Mouse (Mus musculus) midbrain, embryonic 16.5 days (tissue): ENCODE results near the gene Wdr25. TPM values are rescaled to one million over a fixed set of nuclear protein-coding genes. Genes with fewer than 3 reads are reported as not detected.

ENCODE experiments used
- ATAC-seq: fragments of 200-750 bp; cut with Nextera tagmentation; 2 replicates; pipeline ENCODE4 v1.8.0; 2017; ENCODE audit warnings: moderate TSS enrichment
- H3K27ac ChIP-seq: fragments of 300-500 bp; sonication (generic); 2 replicates; pipeline ENCODE4 v1.5.1; 2014; ENCODE audit warnings: mild to moderate bottlenecking, low read length, mixed read lengths
- H3K27me3 ChIP-seq: fragments of 300-500 bp; sonication (generic); 2 replicates; pipeline ENCODE4 v1.6.1; 2014; ENCODE audit warnings: low read depth, low read length, mixed read lengths; ENCODE audit not compliant: control insufficient read depth, insufficient read depth
- H3K36me3 ChIP-seq: fragments of 300-500 bp; sonication (generic); 2 replicates; pipeline ENCODE4 v1.6.1; 2014; ENCODE audit warnings: mild to moderate bottlenecking, low read length, moderate library complexity, mixed read lengths; ENCODE audit not compliant: control insufficient read depth, insufficient read depth
- H3K4me1 ChIP-seq: fragments of 300-500 bp; sonication (generic); 2 replicates; pipeline ENCODE4 v1.6.1; 2014; ENCODE audit warnings: mild to moderate bottlenecking, low read length, mixed read lengths; ENCODE audit not compliant: control insufficient read depth, insufficient read depth
- H3K4me2 ChIP-seq: fragments of 300-500 bp; sonication (generic); 2 replicates; pipeline ENCODE4 v1.6.1; 2014; ENCODE audit warnings: mild to moderate bottlenecking, low read length, mixed read lengths
- H3K4me3 ChIP-seq: fragments of 300-500 bp; sonication (generic); 2 replicates; pipeline ENCODE4 v1.5.1; 2014; ENCODE audit warnings: low read depth, mild to moderate bottlenecking, low read length, moderate library complexity, mixed read lengths
- H3K9ac ChIP-seq: fragments of 300-500 bp; sonication (generic); 2 replicates; pipeline ENCODE4 v1.6.1; 2014; ENCODE audit warnings: low read depth, low read length, mixed read lengths
- H3K9me3 ChIP-seq: fragments of 300-500 bp; sonication (generic); replicated peaks from 2 replicates; pipeline ENCODE4 v1.6.1; 2014; ENCODE audit warnings: mild to moderate bottlenecking, low read length, mixed read lengths; ENCODE audit not compliant: control insufficient read depth, poor library complexity, severe bottlenecking
- WGBS: fragments of 180-500 bp; shearing (Covaris S2); extraction: QIAGEN DNeasy Blood & Tissue Kit; methylation state at CpG from one replicate; pipeline ENCODE4 v1.1.7; 2014; 5-methylcytosine and 5-hydroxymethylcytosine counted together
- polyA plus RNA-seq: library from polyadenylated mRNA; unstranded; fragments of >200 nt; fragmentation: Nextera tagmentation; extraction: Ambion mirVana; gene quantifications from 2 replicates; pipeline ENCODE4 v1.2.1, GENCODE M21; 2015

Gene Wdr25
- polyA plus RNA-seq, 1 experiment from 2014 or later = 6.3 TPM

- peak overlapping the region; percentile 72; the same call in 1 of the 2 replicates for H3K4me3 ChIP-seq
- peaks cover 13% of the 10 kb centered on the region for H3K4me1 ChIP-seq
- H3K9ac ChIP-seq = peak overlapping the region; percentile 84; the same call in 1 of the 2 replicates
- ATAC-seq = no peak
- peak overlapping the region; percentile 80 for H3K4me2 ChIP-seq
- H3K27ac ChIP-seq = no peak overlapping the region
- H3K27me3 ChIP-seq = no peaks in the 10 kb centered on the region; the same call in 1 of the 2 replicates
- 79% methylated on average over 7 of the region's 7 CpGs for WGBS
- H3K36me3 ChIP-seq = no peaks in the 10 kb centered on the region
- no peaks in the 10 kb centered on the region for H3K9me3 ChIP-seq
Measured at GRCm38 (mm10) chr12:109068738-109069137, 175.3 kb downstream of the Wdr25 start.

- H3K27me3 ChIP-seq = no peaks in the 10 kb centered on the region; the same call in 1 of the 2 replicates
- peaks cover 13% of the 10 kb centered on the region for H3K4me1 ChIP-seq
- no peak overlapping the region for H3K9ac ChIP-seq
- no peak for ATAC-seq
- H3K36me3 ChIP-seq = no peaks in the 10 kb centered on the region
- no peak overlapping the region for H3K4me3 ChIP-seq
- H3K4me2 ChIP-seq = no peak overlapping the region
- 61% methylated on average over 2 of the region's 2 CpGs for WGBS
- no peak overlapping the region for H3K27ac ChIP-seq
- H3K9me3 ChIP-seq = no peaks in the 10 kb centered on the region
Measured at GRCm38 (mm10) chr12:109069751-109070150, 176.3 kb downstream of the Wdr25 start.

- peaks cover 13% of the 10 kb centered on the region for H3K4me1 ChIP-seq
- ATAC-seq = no peak
- no peaks in the 10 kb centered on the region for H3K9me3 ChIP-seq
- H3K27ac ChIP-seq = no peak overlapping the region
- H3K4me2 ChIP-seq = no peak overlapping the region
- no peak overlapping the region for H3K9ac ChIP-seq
- no peaks in the 10 kb centered on the region; the same call in 1 of the 2 replicates for H3K27me3 ChIP-seq
- H3K4me3 ChIP-seq = no peak overlapping the region
- WGBS = 85% methylated on average over 13 of the region's 13 CpGs
- no peaks in the 10 kb centered on the region for H3K36me3 ChIP-seq
Measured at GRCm38 (mm10) chr12:109071248-109071647, 177.8 kb downstream of the Wdr25 start.

- no peaks in the 10 kb centered on the region for H3K9me3 ChIP-seq
- WGBS = 88% methylated on average over 6 of the region's 6 CpGs
- no peaks in the 10 kb centered on the region for H3K36me3 ChIP-seq
- H3K4me2 ChIP-seq = no peak overlapping the region
- H3K27me3 ChIP-seq = no peaks in the 10 kb centered on the region; the same call in 1 of the 2 replicates
- no peak overlapping the region for H3K27ac ChIP-seq
- H3K4me3 ChIP-seq = no peak overlapping the region
- H3K9ac ChIP-seq = no peak overlapping the region
- ATAC-seq = no peak
- no peaks in the 10 kb centered on the region for H3K4me1 ChIP-seq
Measured at GRCm38 (mm10) chr12:109074106-109074505, 180.7 kb downstream of the Wdr25 start.

GRCm38 (mm10) chr12:109074777-109075285, 181.4 kb downstream of the Wdr25 start:
- no peak for ATAC-seq
- no peak overlapping the region for H3K27ac ChIP-seq
- no peak overlapping the region for H3K4me3 ChIP-seq
- H3K36me3 ChIP-seq = no peaks in the 10 kb centered on the region
- H3K27me3 ChIP-seq = no peaks in the 10 kb centered on the region; the same call in 1 of the 2 replicates
- no peak overlapping the region for H3K9ac ChIP-seq
- H3K4me2 ChIP-seq = no peak overlapping the region
- H3K4me1 ChIP-seq = no peaks in the 10 kb centered on the region
- WGBS = 77% methylated on average over 2 of the region's 2 CpGs
- no peaks in the 10 kb centered on the region for H3K9me3 ChIP-seq

- Histone ChIP-seq H3K27ac (no peak overlapping the region), H3K9ac (no peak overlapping the region), H3K4me3 (no peak overlapping the region), H3K36me3 (no peaks in the 10 kb centered on the region), H3K4me2 (no peak overlapping the region), H3K9me3 (no peaks in the 10 kb centered on the region), H3K4me1 (no peaks in the 10 kb centered on the region), H3K27me3 (no peaks in the 10 kb centered on the region)
- no peak for ATAC-seq
- 88% methylated on average over 6 of the region's 6 CpGs for WGBS
Measured at GRCm38 (mm10) chr12:109077036-109077435, 183.6 kb downstream of the Wdr25 start.

Other genes starting within 250 kb of the Wdr25 start
- 2.9 and 3.3 TPM in 2 replicates for gene Degs2, start 191.3 kb upstream of the Wdr25 start, polyA plus RNA-seq
- gene Yy1, start 100.7 kb upstream of the Wdr25 start, polyA plus RNA-seq = 10.3 and 11.6 TPM in 2 replicates
- gene Slc25a29, start 57.7 kb upstream of the Wdr25 start, polyA plus RNA-seq = 19.0 and 19.8 TPM in 2 replicates
- gene Slc25a47, start 57.6 kb upstream of the Wdr25 start, polyA plus RNA-seq = 6.4 and 8.2 TPM in 2 replicates
- gene Wars, start 543 bp downstream of the Wdr25 start, polyA plus RNA-seq = 105 and 109 TPM in 2 replicates
- 22.1 and 25.4 TPM in 2 replicates for gene Begain, start 174.6 kb downstream of the Wdr25 start, polyA plus RNA-seq